Mouse (Mus musculus) activated CD4-positive, CD25-positive, alpha-beta regulatory T cell (primary cell): Measurements from ENCODE around the gene Gm20594. TPM values are rescaled to one million over a fixed set of nuclear protein-coding genes. Genes with fewer than 3 reads are reported as not detected.

ENCODE experiments used
- polyA plus RNA-seq, 2 experiments: library from polyadenylated mRNA; unstranded; fragments of 100-300 nt; shearing (Covaris generic); gene quantifications; one replicate each; pipeline ENCODE4 v1.2.1; 2017

Gm20594 gene
- polyA plus RNA-seq, result not detected

DNA sequence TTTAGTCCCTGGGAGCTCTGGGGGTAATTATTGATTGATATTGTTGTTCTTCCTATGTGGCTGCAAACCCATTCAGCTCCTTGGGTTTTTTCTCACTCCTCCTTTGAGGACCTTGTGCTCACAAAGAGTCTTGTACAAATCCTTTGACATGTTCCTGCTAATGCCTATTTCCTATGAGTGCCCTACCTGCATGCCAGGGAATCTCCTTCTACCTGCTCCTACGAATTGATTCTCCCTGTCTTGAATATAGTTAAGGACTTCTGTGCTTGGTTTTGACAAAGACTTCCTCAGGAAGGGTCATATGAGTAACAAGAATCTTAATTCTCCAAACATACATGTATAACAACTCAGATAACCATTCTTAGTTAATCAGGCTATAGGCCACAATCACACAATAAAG, at the start of gene Gm20594:
TSS of gene Gm20594 (plus strand) at position 301 of the 400 bp plus-strand sequence.

Other genes starting within 250 kb of the Gm20594 start
- under 1 TPM in 1 of 2 experiments, not detected in 1; 0.37 TPM for gene Lrrtm4, start 201.0 kb downstream of the Gm20594 start, polyA plus RNA-seq